Mouse (Mus musculus) MEL (cell line): ENCODE measurements around the gene Rspo4.

Experiments used
- CHD1 ChIP-seq: IDR thresholded peaks from 2 replicates; pipeline ENCODE4 v1.6.1; 2012; ENCODE audit warnings: low read depth, mild to moderate bottlenecking, inconsistent platforms, low read length, improper control_type of control experiment
- CHD2 ChIP-seq: IDR thresholded peaks from 2 replicates; pipeline ENCODE4 v1.6.1; 2011; ENCODE audit warnings: low read length, improper control_type of control experiment
- CTCF ChIP-seq, 3 experiments: IDR thresholded peaks in 2 of 3; conservative IDR thresholded peaks in 1 of 3; 2 replicates each; pipeline ENCODE4 v1.5.1; 2011 to 2012; ENCODE audit warnings: low read length in 3 of 3, low read depth in 2 of 3, mild to moderate bottlenecking in 2 of 3, improper control_type of control experiment in 1 of 3, inconsistent platforms in 1 of 3, mixed read lengths in 1 of 3, moderate library complexity in 1 of 3; ENCODE audit not compliant: control insufficient read depth in 1 of 3, insufficient read depth in 1 of 3, poor library complexity in 1 of 3, severe bottlenecking in 1 of 3
- EP300 ChIP-seq, 2 experiments: IDR thresholded peaks; 2 replicates each; pipeline ENCODE4 v1.6.1; 2011; ENCODE audit warnings: improper control_type of control experiment in 2 of 2, low read length in 2 of 2, low read depth in 1 of 2, mild to moderate bottlenecking in 1 of 2
- MAFK ChIP-seq: IDR thresholded peaks from 2 replicates; pipeline ENCODE4 v1.6.1; 2011; ENCODE audit warnings: low read depth, mild to moderate bottlenecking, low read length, improper control_type of control experiment, borderline replicate concordance
- MAX ChIP-seq: IDR thresholded peaks from 2 replicates; pipeline ENCODE4 v1.6.1; 2011; ENCODE audit warnings: low read length, improper control_type of control experiment
- MAZ ChIP-seq: IDR thresholded peaks from 2 replicates; pipeline ENCODE4 v1.6.1; 2012; ENCODE audit warnings: low read depth, mild to moderate bottlenecking, inconsistent platforms, low read length, improper control_type of control experiment
- MYB ChIP-seq: IDR thresholded peaks from 2 replicates; pipeline ENCODE4 v1.6.1; 2011; ENCODE audit warnings: mild to moderate bottlenecking, low read depth, low read length, improper control_type of control experiment
- NRF1 ChIP-seq: IDR thresholded peaks from 2 replicates; pipeline ENCODE4 v1.6.1; 2014; ENCODE audit warnings: low read depth, mild to moderate bottlenecking, inconsistent platforms, low read length, improper control_type of control experiment, moderate library complexity; ENCODE audit not compliant: poor library complexity, insufficient read depth, severe bottlenecking
- POLR2A ChIP-seq, 2 experiments: IDR thresholded peaks; 2 replicates each; pipeline ENCODE4 v1.6.1; 2011 to 2012; ENCODE audit warnings: low read length in 2 of 2, mild to moderate bottlenecking in 2 of 2, control low read depth in 1 of 2, improper control_type of control experiment in 1 of 2, low read depth in 1 of 2, moderate library complexity in 1 of 2; ENCODE audit not compliant: control insufficient read depth in 1 of 2, insufficient read depth in 1 of 2, poor library complexity in 1 of 2
- USF1 ChIP-seq: IDR thresholded peaks from 2 replicates; pipeline ENCODE4 v1.6.1; 2014; ENCODE audit warnings: low read depth, mild to moderate bottlenecking, inconsistent platforms, low read length, improper control_type of control experiment, moderate library complexity
- ZMIZ1 ChIP-seq: IDR thresholded peaks from 2 replicates; pipeline ENCODE4 v1.6.1; 2012; ENCODE audit warnings: low read depth, mild to moderate bottlenecking, inconsistent platforms, low read length, improper control_type of control experiment, moderate library complexity

DNA sequence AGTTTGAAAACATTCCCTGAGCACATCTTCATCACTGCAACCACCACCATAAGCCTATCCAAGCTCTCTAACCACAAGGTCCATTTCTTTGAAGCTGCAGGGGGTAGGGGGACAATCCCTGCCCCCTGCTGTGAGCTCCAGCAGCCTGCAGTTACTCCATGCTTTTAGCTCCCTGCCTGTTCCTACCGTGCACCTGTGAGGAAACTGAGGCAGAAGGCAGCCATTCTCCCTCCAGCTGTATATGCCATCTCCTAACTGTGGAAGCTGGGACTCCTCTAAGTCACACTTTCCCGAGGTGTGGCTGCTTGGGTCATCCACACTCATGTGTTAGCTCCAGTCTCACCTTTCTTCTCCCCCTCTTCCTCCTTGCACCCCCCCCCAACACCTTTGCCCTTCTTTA, 72.4 kb downstream of the Rspo4 start:
- TF ChIP-seq POLR2A (IDR thresholded peaks at IDR 0.05; ENCODE audit: control insufficient read depth in 1 of 2, insufficient read depth in 1 of 2, low read depth in 1 of 2, low read length in 2 of 2, poor library complexity in 1 of 2) (no peak), CTCF (IDR thresholded peaks at IDR 0.05 in 2 of 3, conservative IDR thresholded peaks at IDR 0.05 in 1 of 3; ENCODE audit: control insufficient read depth in 1 of 3, insufficient read depth in 1 of 3, low read depth in 2 of 3, low read length in 3 of 3, poor library complexity in 1 of 3, severe bottlenecking in 1 of 3) (no peak), USF1 (no peak), MYB (no peak), EP300 (IDR thresholded peaks at IDR 0.05; ENCODE audit: low read depth in 1 of 2, low read length in 2 of 2) (no peak), CHD2 (no peak), ZMIZ1 (no peak), CHD1 (no peak), MAX (no peak), MAFK (no peak), NRF1 (no peak), MAZ (no peak)
